Mouse (Mus musculus) ovary, postnatal 36 days (tissue): Measurements from ENCODE around the gene Nudt8.
"Not testable (repeated sequence)": the region's sequence is repeated elsewhere in the genome, so short reads cannot be mapped to it uniquely, and the experiment has no call there.

Experiments
- DNase-seq: peaks from one replicate; pipeline ENCODE4 v3.0.0; 2022; ENCODE audit warnings: low spot score, mixed read lengths

Gene Nudt8

GRCm38 (mm10) chr19:4015635-4016034 is 15.3 kb downstream of the Nudt8 start:
- no peak for DNase-seq

GRCm38 (mm10) chr19:4017921-4018587 is 17.7 kb downstream of the Nudt8 start:
- no peak for DNase-seq

GRCm38 (mm10) chr19:4018743-4019583 is 18.6 kb downstream of the Nudt8 start:
- peak; percentile 75 for DNase-seq

GRCm38 (mm10) chr19:4023185-4023584 is 22.8 kb downstream of the Nudt8 start:
- DNase-seq, result no peak

- no peak for DNase-seq
Observed at GRCm38 (mm10) chr19:4027576-4027975, 27.2 kb downstream of the Nudt8 start.

GRCm38 (mm10) chr19:4032668-4033067 is 32.3 kb downstream of the Nudt8 start:
- no peak for DNase-seq

- DNase-seq, result no peak
Observed at GRCm38 (mm10) chr19:4033298-4033697, 32.9 kb downstream of the Nudt8 start.

DNA sequence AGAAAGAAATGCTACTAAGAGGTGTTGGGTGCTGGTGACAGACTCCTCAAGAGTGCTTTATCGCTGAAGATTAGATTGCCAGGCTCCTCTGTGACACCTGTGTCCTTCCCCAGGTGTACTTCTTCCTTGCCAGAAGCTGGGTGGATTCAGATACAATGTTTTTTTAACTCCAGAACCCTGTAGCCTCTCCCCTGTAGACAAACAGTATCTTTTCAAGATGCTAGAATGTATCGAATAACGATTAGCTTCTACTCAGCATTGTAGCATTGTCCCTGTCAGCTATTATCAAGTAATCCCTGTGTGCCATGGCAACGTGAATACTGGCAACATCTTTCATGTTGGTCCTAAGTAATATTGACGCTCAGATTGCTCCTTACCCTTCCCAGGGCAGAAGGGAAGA is 33.4 kb downstream of the Nudt8 start:
- no peak for DNase-seq

DNA sequence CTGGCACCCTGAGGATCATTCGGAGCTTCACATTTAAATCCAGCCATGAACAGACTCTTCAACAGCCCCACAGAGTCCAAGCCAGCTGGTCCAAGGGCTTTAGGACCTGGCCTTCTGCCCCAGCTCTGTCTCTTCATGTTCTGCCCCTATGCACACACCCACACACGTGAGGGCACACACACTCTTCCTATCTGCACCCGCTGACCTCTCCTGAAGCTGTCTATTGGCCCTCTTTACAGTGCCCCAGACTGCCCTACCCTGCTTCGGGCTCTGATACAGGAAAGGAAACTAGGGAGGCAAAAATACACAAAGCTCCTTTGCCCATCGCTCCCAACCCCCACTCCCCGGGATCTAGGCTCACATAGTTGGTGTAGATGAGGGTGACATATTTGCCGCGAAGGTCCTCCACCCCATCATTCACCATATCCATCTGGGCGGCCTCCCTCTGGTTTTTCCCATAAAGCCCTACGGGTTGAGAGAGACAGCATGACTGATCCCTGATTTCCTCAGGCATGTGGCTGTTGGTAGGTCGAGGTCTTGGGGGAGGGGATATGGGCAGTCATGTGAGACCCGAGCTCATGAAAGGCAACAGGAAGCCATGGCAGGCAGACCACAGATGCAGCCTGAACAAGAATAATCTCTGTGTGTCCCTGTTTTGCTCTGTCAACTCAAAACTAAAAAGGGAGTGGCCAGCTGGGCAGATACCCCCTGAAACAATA is 36.1 kb downstream of the Nudt8 start:
- no peak for DNase-seq

- DNase-seq, result not testable (repeated sequence)
Observed at GRCm38 (mm10) chr19:4037154-4037787, 36.9 kb downstream of the Nudt8 start.

DNA sequence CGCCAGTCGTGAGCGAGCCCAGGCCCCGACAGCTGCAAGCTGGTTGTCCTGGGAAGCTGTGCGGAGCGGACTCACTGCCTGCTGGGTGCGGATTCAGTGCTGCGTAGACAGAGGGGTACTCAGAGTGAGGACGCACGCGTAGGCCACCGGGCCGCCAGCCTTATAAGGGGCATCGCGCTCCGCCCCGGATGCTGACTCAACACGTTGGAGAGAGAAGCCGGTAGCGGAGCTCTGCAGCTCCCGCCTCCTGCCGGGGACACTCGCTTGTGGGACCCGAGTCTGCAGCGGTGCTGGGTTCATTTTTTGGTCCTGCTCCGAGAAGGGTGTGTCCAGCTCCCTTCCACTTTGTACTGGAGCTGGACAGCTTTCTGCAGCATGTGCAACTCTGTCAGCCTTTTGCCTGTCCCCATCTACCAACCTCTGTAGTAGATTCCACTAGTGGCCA is 37.4 kb downstream of the Nudt8 start, which contains the start of gene Gstp1:
Gstp1 (minus strand) TSS at position 198 of the 445 bp plus-strand sequence.
- DNase-seq, result peak; percentile 88

DNA sequence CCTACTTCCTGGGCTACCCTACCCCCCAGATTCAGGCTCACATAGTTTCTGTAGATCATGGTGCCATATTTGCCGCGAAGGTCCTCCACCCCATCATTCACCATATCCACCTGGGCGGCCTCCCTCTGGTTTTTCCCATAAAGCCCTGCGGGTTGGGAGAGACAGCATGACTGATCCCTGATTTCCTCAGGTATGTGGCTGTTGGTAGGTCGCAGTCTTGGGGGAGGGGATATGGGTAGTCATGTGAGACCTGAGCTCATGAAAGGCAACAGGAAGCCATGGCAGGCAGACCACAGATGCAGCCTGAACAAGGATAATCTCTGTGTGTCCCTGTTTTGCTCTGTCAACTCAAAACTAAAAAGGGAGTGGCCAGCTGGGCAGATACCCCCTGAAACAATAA is 40.6 kb downstream of the Nudt8 start:
- DNase-seq, result not testable (repeated sequence)

DNA sequence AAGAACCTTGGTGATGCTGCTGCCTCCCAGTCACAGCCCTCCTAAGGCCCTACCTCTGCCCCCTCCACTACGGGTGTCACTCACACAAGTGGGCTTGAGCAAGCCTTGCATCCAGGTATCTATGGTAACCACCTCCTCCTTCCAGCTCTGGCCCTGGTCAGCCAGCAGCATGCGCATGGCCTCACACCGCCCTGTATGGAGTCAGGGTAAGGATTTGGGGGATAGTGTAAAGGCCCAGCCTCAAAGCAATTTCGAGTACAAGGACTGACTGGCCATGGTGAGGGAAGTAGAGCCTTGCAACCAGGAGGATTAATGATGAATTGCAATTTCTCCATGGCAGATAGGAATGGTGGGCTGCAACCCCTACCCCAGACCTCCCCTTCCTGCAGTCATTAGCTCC is 41.1 kb downstream of the Nudt8 start:
- not testable (repeated sequence) for DNase-seq

DNA sequence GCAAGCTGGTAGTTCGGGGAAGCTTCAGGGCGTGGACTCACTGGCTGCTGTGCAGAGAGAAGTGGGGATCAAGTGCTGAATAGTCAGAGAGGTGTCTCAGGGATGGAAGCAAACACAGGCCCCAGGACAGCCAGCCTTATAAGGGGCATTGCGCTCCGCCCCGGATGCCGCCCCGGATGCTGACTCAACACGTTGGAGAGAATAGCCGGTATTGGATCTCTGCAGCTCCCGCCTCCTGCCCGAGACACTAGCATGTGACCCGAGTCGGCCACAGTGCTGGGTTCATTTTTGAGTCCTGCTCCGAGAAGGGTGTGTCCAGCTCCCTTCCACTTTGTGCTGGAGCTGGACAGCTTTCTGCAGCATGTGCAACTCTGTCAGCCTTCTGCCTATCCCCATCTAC is 41.7 kb downstream of the Nudt8 start:
- DNase-seq, result no peak

- DNase-seq, result not testable (repeated sequence)
Observed at GRCm38 (mm10) chr19:4044109-4044508, 43.7 kb downstream of the Nudt8 start.

DNA sequence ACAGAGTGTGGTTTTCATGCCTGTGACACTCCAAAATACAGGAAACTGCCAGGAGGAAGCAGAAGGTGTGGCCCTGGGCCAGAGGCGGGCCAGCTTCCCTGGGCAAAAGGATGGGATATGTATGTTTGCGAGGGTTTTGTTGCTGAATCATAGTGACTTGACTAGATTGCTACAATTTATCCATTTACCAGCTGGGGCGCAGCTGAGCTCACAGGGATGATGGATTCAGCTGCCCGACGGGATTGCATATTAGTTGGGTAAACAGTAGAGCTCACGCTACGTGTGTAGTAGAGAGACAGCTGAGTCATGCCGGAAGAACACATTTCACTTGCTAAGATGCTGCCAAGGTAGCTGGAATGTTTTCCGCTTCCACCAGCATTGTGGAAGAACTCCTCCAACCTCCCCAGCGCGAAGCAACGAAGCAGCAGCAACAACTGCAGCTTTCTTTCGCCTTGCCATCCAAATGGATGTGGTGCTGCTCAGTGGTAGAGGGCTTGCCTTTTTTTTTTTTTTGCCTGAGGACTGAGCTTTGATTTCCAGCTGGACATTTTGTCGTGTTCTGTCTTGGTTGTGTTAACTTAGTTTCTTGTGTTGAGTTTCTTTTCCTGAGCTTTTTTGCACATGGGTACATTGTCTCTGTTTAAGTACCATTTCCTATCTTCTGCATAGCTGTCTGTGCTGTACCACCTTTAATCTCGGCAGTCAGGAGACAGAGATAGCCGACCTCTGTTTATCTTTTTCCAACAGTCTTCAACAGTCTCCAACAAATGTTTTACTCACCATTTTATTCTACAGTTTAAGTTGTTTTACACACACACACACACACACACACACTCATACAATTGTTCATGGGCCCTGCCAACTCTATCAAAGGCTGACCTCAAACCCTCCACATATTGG is 45.8 kb downstream of the Nudt8 start, which contains the start of gene Gstp2:
Gstp2 (minus strand) TSS at position 58 of the 900 bp plus-strand sequence.
- DNase-seq, result peak; percentile 64

- DNase-seq, result no peak
Observed at GRCm38 (mm10) chr19:4046866-4047254, 46.5 kb downstream of the Nudt8 start.

- DNase-seq, result peak; percentile 70
Observed at GRCm38 (mm10) chr19:4047859-4048258, 47.5 kb downstream of the Nudt8 start.

DNA sequence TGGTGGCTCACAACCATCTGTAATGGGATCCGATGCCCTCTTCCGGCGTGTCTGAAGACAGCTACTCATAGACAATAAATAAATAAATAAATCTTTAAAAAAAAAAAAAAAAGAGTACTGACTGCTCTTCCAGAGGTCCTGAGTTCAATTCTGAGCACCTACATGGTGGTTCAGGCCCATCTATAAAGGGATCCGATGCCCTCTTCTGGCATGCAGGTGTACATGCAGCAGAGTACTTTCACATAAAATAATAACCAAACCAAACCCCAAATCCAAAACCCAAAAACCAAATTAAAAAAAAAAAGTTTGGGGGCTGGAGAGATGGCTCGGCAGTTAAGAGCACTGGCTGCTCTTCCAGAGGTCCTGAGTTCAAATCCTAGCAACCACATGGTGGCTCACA is 48.7 kb downstream of the Nudt8 start:
- DNase-seq, result not testable (repeated sequence)

DNA sequence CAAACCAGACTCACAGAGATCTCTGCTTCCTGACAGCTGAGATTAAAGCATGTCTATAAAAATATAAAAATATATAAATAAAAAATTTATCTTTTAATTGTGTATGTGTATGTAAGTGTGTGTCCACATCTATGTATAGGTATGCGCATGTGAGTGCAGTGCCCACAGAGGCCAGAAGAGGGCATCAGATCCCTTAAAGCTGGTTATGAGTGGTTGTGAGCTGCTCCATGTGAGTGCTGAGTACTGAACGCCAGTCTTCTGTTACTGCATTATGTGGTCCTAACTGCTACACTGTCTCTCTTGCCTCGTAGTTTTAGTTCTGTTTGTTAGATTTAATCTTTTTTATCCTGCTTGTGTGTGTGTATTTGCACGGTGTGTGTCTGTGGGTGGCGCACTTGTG is 50.6 kb downstream of the Nudt8 start:
- DNase-seq, result no peak
